Mouse (Mus musculus) ES-E14 (cell line): ENCODE data around the gene Zgpat. TPM values are rescaled to one million over a fixed set of nuclear protein-coding genes. Genes with fewer than 3 reads are reported as not detected.

Source experiments
- DNase-seq: peaks from one replicate; pipeline ENCODE4 v3.0.0-alpha.2; 2013; ENCODE audit warnings: low read depth, low spot score
- H3K27ac ChIP-seq: 2 replicates; pipeline ENCODE4 v1.5.1; 2012; ENCODE audit warnings: low read depth, mild to moderate bottlenecking, low read length, moderate library complexity, mixed read lengths; ENCODE audit not compliant: poor library complexity, insufficient read depth, severe bottlenecking
- H3K36me3 ChIP-seq: 2 replicates; pipeline ENCODE4 v1.6.1; 2012; ENCODE audit warnings: mild to moderate bottlenecking, low read length, moderate library complexity, mixed read lengths; ENCODE audit not compliant: control insufficient read depth, poor library complexity, insufficient read depth, severe bottlenecking
- H3K4me1 ChIP-seq, 2 experiments: fragments of 150-350 bp in 1 of 2; sonication (generic) in 1 of 2; 2 replicates each; pipeline ENCODE4 v1.6.1; 2012; ENCODE audit warnings: low read length in 2 of 2, mild to moderate bottlenecking in 1 of 2, mixed read lengths in 1 of 2; ENCODE audit not compliant: control insufficient read depth in 2 of 2, insufficient read depth in 2 of 2, poor library complexity in 1 of 2
- H3K4me3 ChIP-seq, 2 experiments: fragments of 150-350 bp in 1 of 2; sonication (generic) in 1 of 2; 2 replicates each; pipeline ENCODE4 v1.5.1; 2012; ENCODE audit warnings: low read length in 2 of 2, low read depth in 1 of 2, mild to moderate bottlenecking in 1 of 2, mixed read lengths in 1 of 2; ENCODE audit not compliant: insufficient read depth in 1 of 2, poor library complexity in 1 of 2, severe bottlenecking in 1 of 2
- H3K9ac ChIP-seq: 2 replicates; pipeline ENCODE4 v1.6.1; 2012; ENCODE audit warnings: low read depth, mild to moderate bottlenecking, low read length, mixed read lengths; ENCODE audit not compliant: poor library complexity, insufficient read depth, severe bottlenecking
- H3K9me3 ChIP-seq: fragments of 150-350 bp; sonication (generic); 2 replicates; pipeline ENCODE4 v1.6.1; 2012; ENCODE audit warnings: low read depth, mild to moderate bottlenecking, low read length; ENCODE audit not compliant: control insufficient read depth, insufficient read depth
- CHD2 ChIP-seq: IDR thresholded peaks from 2 replicates; pipeline ENCODE4 v1.6.1; 2014; ENCODE audit warnings: mild to moderate bottlenecking, low read depth, low read length, inconsistent platforms
- HCFC1 ChIP-seq: IDR thresholded peaks from 2 replicates; pipeline ENCODE4 v1.6.1; 2012; ENCODE audit warnings: low read length, inconsistent platforms, borderline replicate concordance; ENCODE audit not compliant: insufficient read depth
- MAFK ChIP-seq: IDR thresholded peaks from 2 replicates; pipeline ENCODE4 v1.6.1; 2014; ENCODE audit warnings: mild to moderate bottlenecking, low read depth, low read length, inconsistent platforms; ENCODE audit not compliant: insufficient read depth
- ZC3H11A ChIP-seq: IDR thresholded peaks from 2 replicates; pipeline ENCODE4 v1.6.1; 2012; ENCODE audit warnings: low read depth, mild to moderate bottlenecking, inconsistent platforms, low read length, borderline replicate concordance
- ZNF384 ChIP-seq: IDR thresholded peaks from 2 replicates; pipeline ENCODE4 v1.6.1; 2012; ENCODE audit warnings: low read depth, low read length, inconsistent platforms
- in situ Hi-C, 2 experiments: fragments of 600-800 bp; cut with MboI; formaldehyde crosslinking; loops; one replicate each; pipeline ENCODE4 v1.15.1; 2025; ENCODE audit warnings: low sequenced_read_pairs in 2 of 2, inconsistent platforms in 1 of 2; ENCODE audit not compliant: unreplicated experiment in 2 of 2
- total RNA-seq: library from RNA; depleted of rRNA; stranded (reverse); fragments of 300-350 nt; gene quantifications from 2 replicates; pipeline ENCODE4 v1.2.3, GENCODE M21; 2012

Gene Zgpat
- total RNA-seq, 1 experiment: 43.5 TPM

DNA sequence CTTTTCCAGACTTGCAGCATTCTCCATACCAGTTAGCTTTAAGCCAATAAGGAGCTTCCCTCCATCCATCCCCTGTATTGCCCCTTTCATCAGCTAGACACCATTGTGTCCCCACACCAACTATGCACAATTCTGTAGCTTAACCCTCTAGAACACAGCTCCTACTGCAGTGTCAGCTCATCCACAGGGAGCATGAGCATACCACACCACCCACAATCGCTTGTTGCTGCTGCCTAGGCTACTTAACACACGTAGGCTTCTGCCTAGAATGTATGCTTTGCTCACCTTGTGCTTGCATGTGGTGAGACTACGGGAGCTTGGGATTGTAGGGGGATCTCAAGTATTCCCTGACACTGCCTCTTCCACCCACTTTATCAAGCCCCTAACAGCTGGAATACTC is 7.9 kb upstream of the Zgpat start:
- Histone ChIP-seq H3K9ac (no peak overlapping the region), H3K36me3 (peaks cover 71% of the 10 kb centered on the region), H3K4me3 (no peak overlapping the region), H3K9me3 (no peaks in the 10 kb centered on the region), H3K27ac (no peak overlapping the region), H3K4me1 (no peaks in the 10 kb centered on the region)
- no peak for DNase-seq
- no peak for TF ChIP-seq HCFC1
- no peak for TF ChIP-seq MAFK
- no peak for TF ChIP-seq CHD2
- no peak for TF ChIP-seq ZNF384
- TF ChIP-seq ZC3H11A: no peak
- in situ Hi-C loops: no loop called here

DNA sequence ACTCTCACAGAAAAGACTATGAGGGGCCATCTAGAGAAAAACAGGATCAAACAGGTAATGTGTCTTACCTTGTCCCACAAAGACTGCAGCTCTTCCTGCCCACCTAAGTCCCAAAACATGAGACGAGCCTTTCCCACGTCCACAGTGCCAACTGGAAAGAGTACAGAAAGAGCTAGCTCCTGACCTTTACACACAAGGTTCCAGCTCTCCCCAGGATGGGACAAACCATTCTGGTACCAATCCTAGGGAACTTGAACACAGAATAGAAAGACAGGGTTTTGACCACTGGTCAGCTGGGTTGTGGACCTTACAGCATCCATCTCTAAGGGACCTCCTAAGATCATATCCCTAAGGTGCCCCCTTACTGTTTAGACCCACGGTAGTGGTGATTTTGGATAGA is 782 bp upstream of the Zgpat start:
- peaks cover 21% of the 10 kb centered on the region for H3K36me3 ChIP-seq
- no peak for DNase-seq
- peak overlapping the region; percentile 91 to 98; a peak in 3 of 4 replicates for H3K4me3 ChIP-seq

DNA sequence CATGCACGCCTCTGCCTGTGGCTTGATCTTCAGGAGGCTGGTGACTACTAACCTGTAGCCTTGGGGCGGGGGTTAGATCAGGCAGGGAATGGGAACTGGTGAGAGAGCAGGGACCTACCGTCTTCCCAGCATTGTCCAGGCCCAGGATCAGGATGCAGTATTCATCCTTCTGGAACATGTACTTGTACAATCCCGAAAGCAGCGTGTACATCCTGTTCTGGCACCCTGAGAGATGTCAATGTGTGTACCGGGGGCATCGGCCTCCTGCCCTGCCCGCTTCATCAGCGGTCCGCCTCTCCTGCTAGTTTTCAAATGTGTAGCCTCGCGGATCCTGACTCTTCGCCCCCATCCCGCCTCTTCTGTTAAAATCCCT is 255 bp upstream of the Zgpat start:
- TF ChIP-seq MAFK (no peak), CHD2 (no peak), HCFC1 (no peak), ZNF384 (no peak), ZC3H11A (no peak)
- Histone ChIP-seq H3K9ac (peak overlapping the region; percentile 96), H3K36me3 (peaks cover 17% of the 10 kb centered on the region), H3K9me3 (no peaks in the 10 kb centered on the region), H3K4me1 (peaks cover 4% of the 10 kb centered on the region in 2 experiments; a peak in 1 of 4 replicates), H3K27ac (peak overlapping the region; percentile 65; the same call in 1 of the 2 replicates), H3K4me3 (peak overlapping the region; percentile 91 to 98)
- in situ Hi-C loops: no loop called here
- no peak for DNase-seq

More for the DNA sequence above, 782 bp upstream of the Zgpat start:
- Histone ChIP-seq H3K4me1 (peaks cover 4% of the 10 kb centered on the region in 2 experiments; a peak in 1 of 4 replicates), H3K9ac (peak overlapping the region; percentile 96; the same call in 1 of the 2 replicates), H3K27ac (no peak overlapping the region), H3K9me3 (no peaks in the 10 kb centered on the region)
- in situ Hi-C loops: no loop called here
- TF ChIP-seq HCFC1 (no peak), MAFK (no peak), CHD2 (no peak), ZC3H11A (no peak), ZNF384 (no peak)

GRCm38 (mm10) chr2:181365655-181366075 is 937 bp downstream of the Zgpat start:
- TF ChIP-seq CHD2 (no peak), MAFK (no peak), HCFC1 (no peak)
- Histone ChIP-seq H3K27ac (peak overlapping the region; percentile 45), H3K9me3 (no peaks in the 10 kb centered on the region), H3K9ac (peak overlapping the region; percentile 96), H3K4me3 (peak overlapping the region; percentile 91 to 98), H3K36me3 (peaks cover 9% of the 10 kb centered on the region), H3K4me1 (peaks cover 4% of the 10 kb centered on the region in 2 experiments; a peak in 1 of 4 replicates)
- in situ Hi-C loops: no loop called here
- DNase-seq: peak; percentile 13

GRCm38 (mm10) chr2:181370001-181370400 is 5.3 kb downstream of the Zgpat start:
- peak; percentile 50 for DNase-seq
- peaks cover 2% of the 10 kb centered on the region in 2 experiments; a peak in 1 of 4 replicates for H3K4me1 ChIP-seq
- peaks cover 2% of the 10 kb centered on the region; the same call in 1 of the 2 replicates for H3K36me3 ChIP-seq
- TF ChIP-seq ZC3H11A: no peak
- peak; percentile 87 for TF ChIP-seq MAFK
- H3K4me3 ChIP-seq: no peak overlapping the region
- in situ Hi-C loops: no loop called here
- H3K9me3 ChIP-seq: no peaks in the 10 kb centered on the region
- H3K27ac ChIP-seq: no peak overlapping the region
- no peak overlapping the region for H3K9ac ChIP-seq
